Mouse (Mus musculus) MEL (cell line): Measurements from ENCODE around the gene 4430402I18Rik.

Experiments used
- CTCF ChIP-seq, 3 experiments: IDR thresholded peaks in 2 of 3; conservative IDR thresholded peaks in 1 of 3; 2 replicates each; pipeline ENCODE4 v1.5.1; 2011 to 2012; ENCODE audit warnings: low read length in 3 of 3, low read depth in 2 of 3, mild to moderate bottlenecking in 2 of 3, improper control_type of control experiment in 1 of 3, inconsistent platforms in 1 of 3, mixed read lengths in 1 of 3, moderate library complexity in 1 of 3; ENCODE audit not compliant: control insufficient read depth in 1 of 3, insufficient read depth in 1 of 3, poor library complexity in 1 of 3, severe bottlenecking in 1 of 3
- ELF1 ChIP-seq: IDR thresholded peaks from 2 replicates; pipeline ENCODE4 v1.6.1; 2014; ENCODE audit warnings: low read depth, mild to moderate bottlenecking, inconsistent platforms, low read length, improper control_type of control experiment, moderate library complexity
- NELFE ChIP-seq: IDR thresholded peaks from 2 replicates; pipeline ENCODE4 v1.6.1; 2011; ENCODE audit warnings: low read depth, low read length, improper control_type of control experiment
- NRF1 ChIP-seq: IDR thresholded peaks from 2 replicates; pipeline ENCODE4 v1.6.1; 2014; ENCODE audit warnings: low read depth, mild to moderate bottlenecking, inconsistent platforms, low read length, improper control_type of control experiment, moderate library complexity; ENCODE audit not compliant: poor library complexity, insufficient read depth, severe bottlenecking
- POLR2A ChIP-seq, 2 experiments: IDR thresholded peaks; 2 replicates each; pipeline ENCODE4 v1.6.1; 2011 to 2012; ENCODE audit warnings: low read length in 2 of 2, mild to moderate bottlenecking in 2 of 2, control low read depth in 1 of 2, improper control_type of control experiment in 1 of 2, low read depth in 1 of 2, moderate library complexity in 1 of 2; ENCODE audit not compliant: control insufficient read depth in 1 of 2, insufficient read depth in 1 of 2, poor library complexity in 1 of 2
- POLR2AphosphoS2 ChIP-seq: IDR thresholded peaks from 2 replicates; pipeline ENCODE4 v1.6.1; 2011; ENCODE audit warnings: low read length, improper control_type of control experiment
- TCF12 ChIP-seq: IDR thresholded peaks from 2 replicates; pipeline ENCODE4 v1.6.1; 2014; ENCODE audit warnings: low read depth, mild to moderate bottlenecking, inconsistent platforms, low read length, improper control_type of control experiment, moderate library complexity
- ZC3H11A ChIP-seq: IDR thresholded peaks from 2 replicates; pipeline ENCODE4 v1.6.1; 2012; ENCODE audit warnings: low read depth, mild to moderate bottlenecking, inconsistent platforms, low read length, improper control_type of control experiment
- ZKSCAN1 ChIP-seq: IDR thresholded peaks from 2 replicates; pipeline ENCODE4 v1.6.1; 2012; ENCODE audit warnings: low read depth, mild to moderate bottlenecking, inconsistent platforms, low read length, improper control_type of control experiment, moderate library complexity

DNA sequence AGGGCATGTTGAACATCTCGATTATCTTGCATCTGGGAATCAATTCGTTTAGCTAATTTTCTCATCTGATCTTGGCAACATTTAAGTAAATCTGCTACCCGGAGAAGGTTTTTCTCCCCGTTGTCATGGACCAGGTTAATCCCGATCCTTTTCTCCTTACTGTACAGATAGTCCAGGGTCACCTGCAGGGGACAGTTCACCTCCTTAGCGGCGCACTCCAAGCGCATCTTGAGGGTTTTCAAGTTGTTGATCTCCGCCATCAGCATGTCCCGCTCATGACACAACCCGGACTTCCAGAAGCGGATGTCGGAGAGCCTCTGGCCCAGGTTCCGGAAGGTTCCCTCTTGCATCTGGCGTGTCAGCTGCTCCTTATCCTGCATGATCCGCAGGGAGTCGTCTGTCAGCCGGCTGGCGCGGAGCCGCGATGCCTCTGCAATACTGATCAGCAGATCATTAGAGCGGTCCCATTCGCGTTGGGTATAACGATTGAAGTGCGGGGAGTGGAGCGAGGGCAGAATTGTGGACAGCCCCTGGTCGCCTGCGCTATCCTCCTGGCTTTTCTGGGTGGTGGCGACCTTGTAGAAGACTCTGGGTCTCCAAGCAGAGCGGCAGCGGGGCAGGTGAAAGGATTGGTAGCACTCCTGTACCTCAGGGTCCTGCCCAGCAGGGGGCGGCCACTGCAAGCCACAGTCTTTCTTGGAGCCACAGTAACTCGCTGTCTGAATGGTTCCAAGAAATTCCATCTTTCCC is 7.4 kb upstream of the 4430402I18Rik start:
- TF ChIP-seq CTCF (IDR thresholded peaks at IDR 0.05 in 2 of 3, conservative IDR thresholded peaks at IDR 0.05 in 1 of 3; ENCODE audit: control insufficient read depth in 1 of 3, insufficient read depth in 1 of 3, low read depth in 2 of 3, low read length in 3 of 3, poor library complexity in 1 of 3, severe bottlenecking in 1 of 3) (peak; percentile 68 to 87 (median 73)), ZC3H11A (peak; percentile 69), NRF1 (no peak), NELFE (no peak), POLR2A (IDR thresholded peaks at IDR 0.05; ENCODE audit: control insufficient read depth in 1 of 2, insufficient read depth in 1 of 2, low read depth in 1 of 2, low read length in 2 of 2, poor library complexity in 1 of 2) (no peak), ELF1 (no peak), ZKSCAN1 (no peak), POLR2AphosphoS2 (no peak), TCF12 (no peak)
